Mouse (Mus musculus): ENCODE measurements at regions not wholly inside any gene's neighbourhood (a gene's known extent, or its start where the extent isn't known, plus 50 kb on each side); places are given as distances from the start of the nearest gene placed in this dataset.

- intact Hi-C loops (cut with DNase I; ENCODE audit: low total_unique reads), result no loop called here
- DNase-seq, result no peak
Measured at GRCm38 (mm10) chr13:60533871-60534427, 67.8 kb upstream of the Dapk1 start.

GRCm38 (mm10) chr13:60534501-60534900, 67.2 kb upstream of the Dapk1 start:
- DNase-seq, result no peak
- intact Hi-C loops (cut with DNase I; ENCODE audit: low total_unique reads), result no loop called here

- DNase-seq, result no peak
- intact Hi-C loops (cut with DNase I; ENCODE audit: low total_unique reads), result no loop called here
Measured at GRCm38 (mm10) chr13:60535045-60535444, 66.7 kb upstream of the Dapk1 start.

GRCm38 (mm10) chr13:60536725-60537124, 65.0 kb upstream of the Dapk1 start:
- no peak for DNase-seq
- intact Hi-C loops (cut with DNase I; ENCODE audit: low total_unique reads), result no loop called here

- DNase-seq, result no peak
- intact Hi-C loops (cut with DNase I; ENCODE audit: low total_unique reads), result no loop called here
Measured at GRCm38 (mm10) chr13:60538110-60538509, 63.6 kb upstream of the Dapk1 start.

- intact Hi-C loops (cut with DNase I; ENCODE audit: low total_unique reads), result no loop called here
- DNase-seq, result no peak
Measured at GRCm38 (mm10) chr13:60541165-60541564, 60.6 kb upstream of the Dapk1 start.

GRCm38 (mm10) chr13:60544363-60544762, 57.4 kb upstream of the Dapk1 start:
- intact Hi-C loops (cut with DNase I; ENCODE audit: low total_unique reads), result no loop called here
- no peak for DNase-seq

- DNase-seq, result no peak
- intact Hi-C loops (cut with DNase I; ENCODE audit: low total_unique reads), result no loop called here
Measured at GRCm38 (mm10) chr13:60545999-60546733, 55.6 kb upstream of the Dapk1 start.

Small RNAs in the stretch of these regions (microRNA-seq; reads per million reads assigned to microRNA genes)
- gene Gm24999, result 0 reads per million in 2 experiments
- 0 reads per million in 2 experiments for gene Gm25000
